Mouse (Mus musculus): ENCODE measurements around the gene Rell1.

- TF ChIP-seq EP300 (IDR thresholded peaks at IDR 0.05; ENCODE audit: low read depth) (peak; percentile 91), CTCF (IDR thresholded peaks at IDR 0.05; ENCODE audit: low read depth) (no peak; the same call in 1 of the 2 replicates)
These were observed 17.2 kb downstream of the Rell1 start for GRCm38 (mm10) chr5:63951421-63951911.

Measured in heart, postnatal 0 days (tissue).